Mouse (Mus musculus) liver, embryonic 14 days (tissue): ENCODE measurements around the gene Lnp1. TPM values are rescaled to one million over a fixed set of nuclear protein-coding genes. Genes with fewer than 3 reads are reported as not detected.

Experiments
- polyA plus RNA-seq: library from polyadenylated mRNA; depleted of rRNA; stranded (reverse); fragments of >200 nt; gene quantifications from 2 replicates; pipeline ENCODE4 v1.2.3, GENCODE M21; 2012; rRNA removed

Gene Lnp1
- not detected in 2 replicates for polyA plus RNA-seq

GRCm38 (mm10) chr16:56928023-56928422, at the start of gene Lnp1:
Gene Lnp1 (minus strand): TSS chr16:56928061.

GRCm38 (mm10) chr16:56885824-56886615, 41.8 kb downstream of the Lnp1 start, which contains the start of gene Tmem45a:
Gene Tmem45a (minus strand): TSS chr16:56886166.

Other genes with a start within 250 kb of the Lnp1 start
- 41.7 and 44.7 TPM in 2 replicates for gene Tfg, start 210.6 kb downstream of the Lnp1 start, polyA plus RNA-seq
- 0.09 and 0.10 TPM in 2 replicates for gene Adgrg7, start 132.2 kb downstream of the Lnp1 start, polyA plus RNA-seq
- gene Tmem45a, start 41.9 kb downstream of the Lnp1 start, polyA plus RNA-seq, result 0.39 and 0.42 TPM in 2 replicates
- 0.02 and 0.06 TPM in 2 replicates for gene Tmem45a2, start 143.3 kb upstream of the Lnp1 start, polyA plus RNA-seq
- 17.7 and 20.0 TPM in 2 replicates for gene Tomm70a, start 193.6 kb upstream of the Lnp1 start, polyA plus RNA-seq
- gene Nit2, start 239.3 kb upstream of the Lnp1 start, polyA plus RNA-seq, result 15.0 and 17.5 TPM in 2 replicates